Mouse (Mus musculus) megakaryocyte, embryonic 14.5 days (primary cell): Measurements from ENCODE around the gene P3h3. TPM values are rescaled to one million over a fixed set of nuclear protein-coding genes. Genes with fewer than 3 reads are reported as not detected.
A peak's percentile ranks its signal among the peaks of the same experiment; 100 is the strongest.
"Not testable (repeated sequence)": the region's sequence is repeated elsewhere in the genome, so short reads cannot be mapped to it uniquely, and the experiment has no call there.

Source experiments
- H3K27me3 ChIP-seq: replicated peaks from 2 replicates; pipeline ENCODE3; 2012; ENCODE audit warnings: inconsistent platforms
- H3K36me3 ChIP-seq: replicated peaks from 2 replicates; pipeline ENCODE3; 2012; ENCODE audit warnings: low read length, inconsistent platforms, mixed read lengths
- H3K4me1 ChIP-seq: 2 replicates; pipeline ENCODE4 v1.6.1; 2012; ENCODE audit warnings: inconsistent platforms
- H3K4me3 ChIP-seq: replicated peaks from 2 replicates; pipeline ENCODE3; 2012; ENCODE audit warnings: moderate library complexity, mild to moderate bottlenecking, inconsistent platforms
- H3K9me3 ChIP-seq: 2 replicates; pipeline ENCODE4 v1.6.1; 2012; ENCODE audit warnings: inconsistent platforms
- FLI1 ChIP-seq: IDR thresholded peaks from 2 replicates; pipeline ENCODE4 v1.6.1; 2012; ENCODE audit warnings: low read length, inconsistent platforms, mixed read lengths
- GATA1 ChIP-seq: IDR thresholded peaks from 3 replicates; pipeline ENCODE4 v1.6.1; 2012; ENCODE audit warnings: mixed read lengths, low read length, inconsistent platforms, borderline replicate concordance
- polyA plus RNA-seq: library from polyadenylated mRNA; stranded (reverse); fragments of >175 nt; gene quantifications from 2 replicates; pipeline ENCODE4 v1.2.3, GENCODE M21; 2012; ENCODE audit warnings: low replicate concordance; ENCODE audit not compliant: insufficient read depth

The P3h3 gene
- polyA plus RNA-seq, 1 experiment, result 5.5 TPM

GRCm38 (mm10) chr6:124817125-124817524 is 40.4 kb downstream of the P3h3 start:
- H3K4me3 ChIP-seq, result no peak overlapping the region
- TF ChIP-seq FLI1 (no peak), GATA1 (no peak)
- peaks cover 50% of the 10 kb centered on the region for H3K4me1 ChIP-seq
- peaks cover 88% of the 10 kb centered on the region for H3K36me3 ChIP-seq
- no peaks in the 10 kb centered on the region for H3K9me3 ChIP-seq
- H3K27me3 ChIP-seq, result no peaks in the 10 kb centered on the region

- Histone ChIP-seq H3K27me3 (no peaks in the 10 kb centered on the region), H3K9me3 (no peaks in the 10 kb centered on the region), H3K4me1 (peaks cover 55% of the 10 kb centered on the region), H3K36me3 (peaks cover 88% of the 10 kb centered on the region), H3K4me3 (no peak overlapping the region)
- no peak for TF ChIP-seq GATA1
Observed at GRCm38 (mm10) chr6:124816611-124817010, 40.9 kb downstream of the P3h3 start.

- Histone ChIP-seq H3K27me3 (no peaks in the 10 kb centered on the region), H3K4me3 (no peak overlapping the region), H3K36me3 (peaks cover 86% of the 10 kb centered on the region), H3K9me3 (no peaks in the 10 kb centered on the region), H3K4me1 (peaks cover 70% of the 10 kb centered on the region)
- TF ChIP-seq FLI1 (no peak), GATA1 (no peak)
Observed at GRCm38 (mm10) chr6:124814858-124815774, 42.4 kb downstream of the P3h3 start.

GRCm38 (mm10) chr6:124814448-124814847 is 43.1 kb downstream of the P3h3 start:
- Histone ChIP-seq H3K36me3 (peaks cover 85% of the 10 kb centered on the region), H3K9me3 (no peaks in the 10 kb centered on the region), H3K4me1 (peaks cover 75% of the 10 kb centered on the region), H3K27me3 (no peaks in the 10 kb centered on the region), H3K4me3 (peak overlapping the region; percentile 98)
- no peak for TF ChIP-seq GATA1

GRCm38 (mm10) chr6:124813933-124814332 is 43.6 kb downstream of the P3h3 start, which contains the start of gene Tpi1:
Gene Tpi1, minus strand, starts transcription at chr6:124814296.
- Histone ChIP-seq H3K4me3 (peak within 1 kb of the TSS; percentile 98), H3K36me3 (peaks cover 80% of the 10 kb centered on the region), H3K9me3 (no peaks in the 10 kb centered on the region), H3K27me3 (no peaks in the 10 kb centered on the region), H3K4me1 (peaks cover 77% of the 10 kb centered on the region)
- TF ChIP-seq GATA1 (no peak), FLI1 (no peak)

GRCm38 (mm10) chr6:124813496-124813895 is 44.1 kb downstream of the P3h3 start:
- Histone ChIP-seq H3K4me1 (peaks cover 78% of the 10 kb centered on the region), H3K4me3 (peak overlapping the region; percentile 98), H3K36me3 (peaks cover 76% of the 10 kb centered on the region), H3K27me3 (no peaks in the 10 kb centered on the region), H3K9me3 (no peaks in the 10 kb centered on the region)
- TF ChIP-seq FLI1, result no peak
- TF ChIP-seq GATA1, result no peak

GRCm38 (mm10) chr6:124812848-124813247 is 44.7 kb downstream of the P3h3 start:
- Histone ChIP-seq H3K9me3 (no peaks in the 10 kb centered on the region), H3K4me1 (peaks cover 78% of the 10 kb centered on the region), H3K36me3 (peaks cover 69% of the 10 kb centered on the region), H3K4me3 (peak overlapping the region; percentile 98), H3K27me3 (no peaks in the 10 kb centered on the region)
- TF ChIP-seq GATA1 (no peak), FLI1 (no peak)

GRCm38 (mm10) chr6:124811701-124812560 is 45.6 kb downstream of the P3h3 start:
- peak overlapping the region; percentile 98 for H3K4me3 ChIP-seq
- H3K36me3 ChIP-seq, result peaks cover 60% of the 10 kb centered on the region
- no peaks in the 10 kb centered on the region for H3K9me3 ChIP-seq
- peaks cover 76% of the 10 kb centered on the region for H3K4me1 ChIP-seq
- no peaks in the 10 kb centered on the region for H3K27me3 ChIP-seq
- TF ChIP-seq FLI1, result no peak

GRCm38 (mm10) chr6:124811403-124811665 is 46.2 kb downstream of the P3h3 start:
- peak overlapping the region; percentile 76 for H3K4me3 ChIP-seq
- peaks cover 54% of the 10 kb centered on the region for H3K36me3 ChIP-seq
- no peaks in the 10 kb centered on the region for H3K27me3 ChIP-seq
- no peaks in the 10 kb centered on the region for H3K9me3 ChIP-seq
- TF ChIP-seq FLI1, result no peak
- TF ChIP-seq GATA1, result no peak
- H3K4me1 ChIP-seq, result peaks cover 80% of the 10 kb centered on the region

GRCm38 (mm10) chr6:124810566-124811402 is 46.8 kb downstream of the P3h3 start:
- H3K9me3 ChIP-seq, H3K27me3 ChIP-seq: not testable (repeated sequence)
- H3K36me3 ChIP-seq, result peaks cover 49% of the 10 kb centered on the region
- H3K4me3 ChIP-seq, result peak overlapping the region; percentile 76
- peaks cover 86% of the 10 kb centered on the region for H3K4me1 ChIP-seq
